Mouse (Mus musculus): ENCODE measurements around the gene Crtc3. TPM values are rescaled to one million over a fixed set of nuclear protein-coding genes. Genes with fewer than 3 reads are reported as not detected.

Crtc3 gene
- polyA plus RNA-seq, 1 experiment from 2014 or later: 4.1 TPM

- H3K27me3 ChIP-seq (ENCODE audit: insufficient read depth, low read length): no peaks in the 10 kb centered on the region
- no peak for TF ChIP-seq EP300 (IDR thresholded peaks at IDR 0.05; ENCODE audit: low read depth)
- no peak for DNase-seq
- no peaks in the 10 kb centered on the region for H3K9me3 ChIP-seq (ENCODE audit: low read length)
- no peak for ATAC-seq
- 69% methylated on average over 13 of the region's 13 CpGs for WGBS (ENCODE audit: insufficient replicate concordance)
- no peak overlapping the region for H3K27ac ChIP-seq (ENCODE audit: low read depth)
- no peaks in the 10 kb centered on the region for H3K4me1 ChIP-seq (ENCODE audit: insufficient read depth)
- no peak overlapping the region for H3K9ac ChIP-seq (replicated peaks)
- H3K36me3 ChIP-seq (replicated peaks; ENCODE audit: insufficient read depth, low read length): peaks cover 44% of the 10 kb centered on the region
- H3K4me2 ChIP-seq (ENCODE audit: low read depth, low read length): no peak overlapping the region
- H3K4me3 ChIP-seq (ENCODE audit: low read depth, low read length): no peak overlapping the region
Measured at GRCm38 (mm10) chr7:80598436-80598985, 90.2 kb downstream of the Crtc3 start.

- no peaks in the 10 kb centered on the region for H3K27me3 ChIP-seq (ENCODE audit: insufficient read depth, low read length)
- ATAC-seq: no peak
- no peak overlapping the region for H3K4me2 ChIP-seq (ENCODE audit: low read depth, low read length)
- H3K4me3 ChIP-seq (ENCODE audit: low read depth, low read length): no peak overlapping the region
- H3K9me3 ChIP-seq (ENCODE audit: low read length): no peaks in the 10 kb centered on the region
- H3K4me1 ChIP-seq (ENCODE audit: insufficient read depth): no peaks in the 10 kb centered on the region
- no peak overlapping the region for H3K9ac ChIP-seq (replicated peaks)
- no peak for DNase-seq
- peaks cover 40% of the 10 kb centered on the region for H3K36me3 ChIP-seq (replicated peaks; ENCODE audit: insufficient read depth, low read length)
- WGBS (ENCODE audit: insufficient replicate concordance): 76% methylated on average over 5 of the region's 5 CpGs
- no peak overlapping the region for H3K27ac ChIP-seq (ENCODE audit: low read depth)
- TF ChIP-seq CTCF (IDR thresholded peaks at IDR 0.05; ENCODE audit: low read depth): no peak
Measured at GRCm38 (mm10) chr7:80597900-80598299, 90.8 kb downstream of the Crtc3 start.

DNA sequence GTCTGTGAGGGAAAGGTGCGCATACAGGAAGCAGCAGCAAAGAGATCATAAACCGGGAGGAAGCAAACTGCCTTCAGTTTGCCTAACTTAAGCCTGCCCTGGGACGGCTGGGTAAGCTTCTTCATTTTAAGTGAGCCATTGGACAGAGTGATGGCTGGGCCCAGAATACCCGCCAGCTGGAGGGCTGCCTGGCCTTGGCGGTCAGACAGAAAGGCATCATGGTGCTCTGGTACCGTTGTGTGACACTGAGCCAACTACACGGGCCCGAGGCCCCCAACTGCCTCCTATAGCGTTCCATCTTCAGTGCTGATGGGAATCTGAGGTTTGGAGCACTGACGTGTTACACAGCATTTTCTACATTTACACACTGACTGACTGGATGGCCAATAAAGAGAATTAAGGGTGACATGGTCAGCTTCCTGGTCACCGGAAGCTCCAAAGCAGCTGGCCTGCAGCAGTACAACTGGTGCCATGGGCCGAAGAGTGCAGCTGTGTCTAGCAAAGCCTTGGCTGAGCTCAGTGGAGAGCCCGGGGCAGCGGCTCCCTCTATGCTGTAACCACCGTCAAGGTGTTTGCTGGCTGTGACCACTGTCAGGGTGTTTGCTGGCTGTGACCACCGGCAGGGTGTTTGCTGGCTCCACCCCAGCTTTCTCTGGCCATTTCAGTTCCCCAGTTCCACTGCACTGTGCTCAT, 99.5 kb downstream of the Crtc3 start:
- WGBS (ENCODE audit: insufficient replicate concordance): 80% methylated on average over 16 of the region's 16 CpGs
- Histone ChIP-seq H3K27me3 (ENCODE audit: insufficient read depth, low read length) (no peaks in the 10 kb centered on the region), H3K4me1 (ENCODE audit: insufficient read depth) (no peaks in the 10 kb centered on the region), H3K9me3 (ENCODE audit: low read length) (no peaks in the 10 kb centered on the region), H3K4me3 (ENCODE audit: low read depth, low read length) (no peak overlapping the region), H3K4me2 (ENCODE audit: low read depth, low read length) (no peak overlapping the region), H3K27ac (ENCODE audit: low read depth) (no peak overlapping the region), H3K9ac (replicated peaks) (no peak overlapping the region), H3K36me3 (replicated peaks; ENCODE audit: insufficient read depth, low read length) (peaks cover 41% of the 10 kb centered on the region)
- no peak for TF ChIP-seq CTCF (IDR thresholded peaks at IDR 0.05; ENCODE audit: low read depth)
- no peak for TF ChIP-seq EP300 (IDR thresholded peaks at IDR 0.05; ENCODE audit: low read depth)
- DNase-seq (no peak), ATAC-seq (no peak)

GRCm38 (mm10) chr7:80587684-80588083, 101.0 kb downstream of the Crtc3 start:
- 55% methylated on average over 10 of the region's 10 CpGs for WGBS (ENCODE audit: insufficient replicate concordance)
- ATAC-seq: no peak
- no peak overlapping the region for H3K27ac ChIP-seq (ENCODE audit: low read depth)

DNA sequence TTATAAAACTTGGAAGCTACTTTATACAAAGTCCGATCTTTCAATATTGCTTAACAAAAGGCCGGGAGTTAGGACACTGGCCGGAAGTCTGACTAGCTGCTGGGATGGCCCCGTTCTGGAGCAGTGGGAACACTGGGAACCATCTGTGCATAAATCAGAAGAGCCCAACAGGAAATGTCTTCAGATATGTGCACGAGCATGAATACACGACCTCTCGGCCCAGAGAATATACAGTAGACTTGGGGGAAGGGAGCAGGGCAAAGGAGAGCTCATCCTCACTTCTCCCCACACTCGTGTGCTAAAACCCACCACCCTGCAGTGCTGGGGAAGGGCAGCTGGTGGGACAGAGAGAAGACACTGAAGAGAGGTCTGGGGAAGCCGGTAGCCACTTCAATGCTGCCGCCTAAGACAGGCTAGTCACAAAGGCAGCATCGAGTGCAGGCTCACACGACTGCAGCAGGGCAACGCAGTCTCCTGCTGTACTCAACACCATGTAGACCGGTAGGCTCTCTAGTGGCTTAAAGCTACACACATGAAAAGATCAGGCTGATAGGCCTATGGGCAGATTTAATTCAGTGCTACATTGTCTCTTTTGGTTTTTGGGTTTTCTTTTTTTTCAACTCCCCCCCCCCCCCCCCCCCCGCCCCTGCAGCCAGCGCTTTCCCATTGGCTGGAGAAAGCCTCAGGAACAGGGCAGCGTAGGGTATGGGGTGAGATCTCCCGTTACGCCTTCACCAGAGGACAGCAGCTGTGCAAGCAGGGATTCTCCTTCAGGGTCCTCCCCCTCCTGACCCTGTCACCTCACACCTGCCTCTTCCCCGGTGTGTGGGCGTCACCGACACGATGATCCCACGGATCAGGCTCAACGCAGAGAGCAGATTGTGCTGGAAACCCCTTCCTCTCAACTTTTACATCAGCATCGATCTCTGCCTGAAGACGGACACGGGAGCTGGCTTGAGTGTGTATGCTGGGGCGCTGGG, 101.7 kb downstream of the Crtc3 start:
- Histone ChIP-seq H3K9me3 (ENCODE audit: low read length) (no peaks in the 10 kb centered on the region), H3K36me3 (replicated peaks; ENCODE audit: insufficient read depth, low read length) (peaks cover 31% of the 10 kb centered on the region), H3K4me2 (ENCODE audit: low read depth, low read length) (no peak overlapping the region; the same call in 1 of the 2 replicates), H3K4me1 (ENCODE audit: insufficient read depth) (peaks cover 10% of the 10 kb centered on the region), H3K9ac (replicated peaks) (no peak overlapping the region), H3K4me3 (ENCODE audit: low read depth, low read length) (no peak overlapping the region), H3K27ac (ENCODE audit: low read depth) (peak overlapping the region; percentile 53), H3K27me3 (ENCODE audit: insufficient read depth, low read length) (no peaks in the 10 kb centered on the region)
- 50% methylated on average over 27 of the region's 29 CpGs for WGBS (ENCODE audit: insufficient replicate concordance)
- no peak for DNase-seq
- ATAC-seq: peak; percentile 18; the same call in 1 of the 2 replicates
- TF ChIP-seq CTCF (IDR thresholded peaks at IDR 0.05; ENCODE audit: low read depth): no peak
- TF ChIP-seq EP300 (IDR thresholded peaks at IDR 0.05; ENCODE audit: low read depth): no peak

More at GRCm38 (mm10) chr7:80587684-80588083, 101.0 kb downstream of the Crtc3 start:
- H3K9me3 ChIP-seq (ENCODE audit: low read length): no peaks in the 10 kb centered on the region
- no peak for DNase-seq
- peaks cover 37% of the 10 kb centered on the region for H3K36me3 ChIP-seq (replicated peaks; ENCODE audit: insufficient read depth, low read length)
- no peaks in the 10 kb centered on the region for H3K27me3 ChIP-seq (ENCODE audit: insufficient read depth, low read length)
- no peak for TF ChIP-seq EP300 (IDR thresholded peaks at IDR 0.05; ENCODE audit: low read depth)
- TF ChIP-seq CTCF (IDR thresholded peaks at IDR 0.05; ENCODE audit: low read depth): no peak
- H3K9ac ChIP-seq (replicated peaks): no peak overlapping the region
- H3K4me1 ChIP-seq (ENCODE audit: insufficient read depth): peaks cover 8% of the 10 kb centered on the region
- H3K4me2 ChIP-seq (ENCODE audit: low read depth, low read length): no peak overlapping the region
- no peak overlapping the region for H3K4me3 ChIP-seq (ENCODE audit: low read depth, low read length)

- TF ChIP-seq EP300 (IDR thresholded peaks at IDR 0.05; ENCODE audit: low read depth) (no peak), CTCF (IDR thresholded peaks at IDR 0.05; ENCODE audit: low read depth) (no peak)
- Histone ChIP-seq H3K9ac (replicated peaks) (no peak overlapping the region), H3K9me3 (ENCODE audit: low read length) (no peaks in the 10 kb centered on the region), H3K4me2 (ENCODE audit: low read depth, low read length) (no peak overlapping the region), H3K4me3 (ENCODE audit: low read depth, low read length) (no peak overlapping the region), H3K36me3 (replicated peaks; ENCODE audit: insufficient read depth, low read length) (peaks cover 26% of the 10 kb centered on the region), H3K4me1 (ENCODE audit: insufficient read depth) (peaks cover 10% of the 10 kb centered on the region), H3K27ac (ENCODE audit: low read depth) (peak overlapping the region; percentile 53), H3K27me3 (ENCODE audit: insufficient read depth, low read length) (no peaks in the 10 kb centered on the region)
- 61% methylated on average over 4 of the region's 4 CpGs for WGBS (ENCODE audit: insufficient replicate concordance)
- DNase-seq: no peak
- ATAC-seq: no peak
Measured at GRCm38 (mm10) chr7:80586161-80586560, 102.5 kb downstream of the Crtc3 start.

Data from liver, postnatal 0 days (tissue).